Mouse (Mus musculus) brain, embryonic 14.5 days (tissue): ENCODE measurements at regions not wholly inside any gene's neighbourhood (a gene's known extent, or its start where the extent isn't known, plus 50 kb on each side); places are given as distances from the start of the nearest gene placed in this dataset.
"Not testable (repeated sequence)": the region's sequence is repeated elsewhere in the genome, so short reads cannot be mapped to it uniquely, and the experiment has no call there.

Experiments used
- DNase-seq: peaks from one replicate; pipeline ENCODE4 v3.0.0-alpha.2; 2011; ENCODE audit warnings: low read depth
- CTCF ChIP-seq: fragments of 200-500 bp; IDR thresholded peaks from 2 replicates; pipeline ENCODE4 v1.5.1; 2012; ENCODE audit warnings: inconsistent platforms, mild to moderate bottlenecking, moderate library complexity, borderline replicate concordance; ENCODE audit not compliant: insufficient read depth, insufficient read length; ENCODE audit errors: extremely low read depth
- POLR2A ChIP-seq: fragments of 200-500 bp; IDR thresholded peaks from 2 replicates; pipeline ENCODE4 v1.6.1; 2012; ENCODE audit warnings: mild to moderate bottlenecking, inconsistent platforms, borderline replicate concordance; ENCODE audit not compliant: poor library complexity, insufficient read depth, insufficient read length, severe bottlenecking; ENCODE audit errors: extremely low read depth

DNA sequence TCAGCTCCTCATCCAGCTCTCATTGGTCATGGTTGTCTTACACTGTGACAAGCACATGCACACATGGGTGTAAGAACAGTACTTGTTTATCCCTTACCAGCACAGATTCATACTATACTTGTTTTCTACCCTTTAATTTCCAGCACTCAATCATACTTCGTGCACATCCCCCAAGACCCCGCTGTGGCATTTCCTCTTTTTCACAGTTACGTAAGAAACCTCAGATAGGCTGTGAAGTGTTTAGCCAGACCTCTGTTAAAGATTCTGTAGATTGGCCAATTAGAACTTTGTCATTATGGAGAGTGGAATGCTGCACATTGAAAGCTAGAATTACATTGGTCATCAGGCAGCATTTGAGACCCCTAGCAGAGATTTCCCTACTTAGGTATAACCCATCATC, 305.9 kb upstream of the Kdm8 start:
- no peak for TF ChIP-seq CTCF
- TF ChIP-seq POLR2A: no peak
- no peak for DNase-seq

DNA sequence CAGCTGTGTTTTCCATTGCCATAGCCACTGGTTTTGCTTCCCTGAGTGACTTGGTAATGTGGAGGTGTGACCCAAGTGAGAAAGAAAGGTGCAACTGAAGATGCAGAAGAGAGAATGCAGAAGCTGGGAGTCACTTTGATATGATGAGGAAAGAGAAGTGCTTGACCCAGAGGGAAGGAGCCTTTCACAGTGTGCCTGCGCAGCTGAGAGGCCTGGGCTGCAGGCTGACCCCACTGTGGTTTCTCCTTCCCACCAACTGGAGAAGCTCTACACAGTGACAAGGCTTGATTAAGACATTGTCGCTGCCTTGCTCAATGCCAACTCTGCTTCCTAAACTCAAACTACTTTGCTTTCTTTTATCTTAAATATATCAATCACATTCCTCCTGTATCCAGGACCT, 305.3 kb upstream of the Kdm8 start:
- no peak for TF ChIP-seq CTCF
- no peak for TF ChIP-seq POLR2A
- DNase-seq: no peak

DNA sequence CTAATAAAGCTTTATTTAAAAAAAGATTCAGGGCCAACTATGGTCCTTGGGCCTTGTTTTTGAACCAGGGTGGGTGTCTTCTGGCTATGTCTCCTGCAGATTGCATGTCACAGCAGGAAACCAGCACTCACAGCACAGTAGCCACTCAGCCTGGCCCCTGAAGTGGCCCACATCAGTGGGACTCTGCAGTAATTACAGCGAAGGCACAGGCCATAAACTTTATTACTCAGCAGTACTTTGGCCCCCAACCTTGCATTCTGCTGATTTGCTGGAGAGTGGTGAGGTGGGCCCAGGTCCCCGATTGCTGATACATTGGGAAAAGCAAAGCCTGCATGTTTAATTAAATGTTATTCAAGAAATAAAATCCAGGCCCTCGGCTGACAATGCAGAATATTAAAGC, 303.6 kb upstream of the Kdm8 start:
- TF ChIP-seq CTCF: no peak
- TF ChIP-seq POLR2A: no peak
- no peak for DNase-seq

DNA sequence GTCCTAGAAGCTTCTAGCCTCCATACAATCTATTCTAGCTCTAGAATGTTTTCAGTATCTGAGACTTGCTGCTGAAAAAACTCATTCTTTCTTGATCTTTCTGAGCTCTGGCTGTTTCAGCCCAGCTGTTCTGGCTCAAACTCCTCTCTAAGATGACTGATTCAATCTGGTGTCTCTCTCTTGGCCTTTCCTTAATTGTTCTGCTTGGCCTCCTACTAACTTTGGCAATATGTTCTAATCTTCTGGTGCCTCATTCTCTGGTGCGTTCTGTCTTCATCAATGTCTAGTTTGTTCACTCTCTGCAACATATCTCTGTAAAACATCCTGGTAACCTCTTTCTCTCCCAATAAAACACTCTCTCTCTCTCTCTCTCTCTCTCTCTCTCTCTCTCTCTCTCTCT, 302.6 kb upstream of the Kdm8 start:
- DNase-seq: no peak
- TF ChIP-seq POLR2A (no peak), CTCF (no peak)

DNA sequence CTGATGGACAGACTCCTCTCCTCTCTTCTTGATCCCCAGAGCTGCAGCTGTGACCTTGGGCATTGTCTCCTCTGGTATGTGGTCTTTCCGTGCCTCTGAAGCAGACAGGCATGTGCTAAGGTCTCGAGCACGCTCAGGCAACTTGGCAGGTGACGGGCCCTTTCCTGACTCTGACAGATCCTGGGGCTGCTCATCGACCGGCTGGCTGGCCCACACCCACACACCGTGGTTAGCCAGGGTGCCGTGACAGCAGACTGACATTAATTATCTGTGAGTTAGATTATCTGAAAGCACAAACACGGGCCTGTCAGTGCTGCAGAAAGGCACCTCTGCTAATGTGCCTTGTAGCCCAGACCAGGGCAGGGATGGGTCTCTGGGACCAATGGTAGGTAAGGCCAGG, 298.5 kb upstream of the Kdm8 start:
- TF ChIP-seq POLR2A (no peak), CTCF (no peak)
- peak; percentile 7 for DNase-seq

DNA sequence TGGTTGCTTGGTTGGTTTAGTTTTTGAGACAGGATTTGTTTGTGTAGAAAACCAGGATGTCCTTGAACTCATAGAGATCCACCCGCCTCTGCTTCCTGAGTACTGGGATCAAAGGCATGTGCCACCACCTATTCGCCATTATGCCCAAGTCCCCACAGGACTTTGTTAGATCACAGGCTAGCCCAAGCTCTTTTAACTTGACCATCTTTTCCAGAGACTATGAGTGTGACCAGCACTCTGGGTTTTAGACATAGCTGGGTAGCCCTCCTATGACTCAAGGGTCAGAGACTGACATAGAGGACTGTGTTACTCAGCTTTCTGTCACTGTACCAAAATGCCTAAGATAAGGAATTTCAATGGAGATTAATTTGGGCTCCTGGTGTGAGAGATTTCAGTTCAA, 295.3 kb upstream of the Kdm8 start:
- no peak for DNase-seq

DNA sequence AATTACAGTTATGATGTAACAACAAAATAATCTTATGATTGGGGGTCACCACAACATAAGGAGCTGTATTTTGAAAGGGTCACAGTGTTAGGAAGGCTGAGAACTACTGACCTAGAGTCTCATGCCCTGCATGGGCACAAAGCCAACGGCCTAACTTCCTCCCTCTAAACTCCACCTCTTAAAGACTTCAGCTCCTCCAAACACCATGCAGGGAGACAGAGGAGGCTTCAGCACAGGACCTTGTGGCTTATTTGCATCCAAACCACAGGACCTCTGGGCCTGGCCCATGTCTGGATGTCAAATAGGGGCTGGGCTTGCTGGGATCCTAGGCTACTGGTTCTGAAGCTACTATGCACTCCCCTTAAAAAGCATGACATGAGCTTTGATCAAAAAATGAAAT, 294.7 kb upstream of the Kdm8 start:
- TF ChIP-seq CTCF: no peak
- no peak for TF ChIP-seq POLR2A

More for the DNA sequence above, 295.3 kb upstream of the Kdm8 start:
- TF ChIP-seq CTCF (no peak), POLR2A (no peak)

DNA sequence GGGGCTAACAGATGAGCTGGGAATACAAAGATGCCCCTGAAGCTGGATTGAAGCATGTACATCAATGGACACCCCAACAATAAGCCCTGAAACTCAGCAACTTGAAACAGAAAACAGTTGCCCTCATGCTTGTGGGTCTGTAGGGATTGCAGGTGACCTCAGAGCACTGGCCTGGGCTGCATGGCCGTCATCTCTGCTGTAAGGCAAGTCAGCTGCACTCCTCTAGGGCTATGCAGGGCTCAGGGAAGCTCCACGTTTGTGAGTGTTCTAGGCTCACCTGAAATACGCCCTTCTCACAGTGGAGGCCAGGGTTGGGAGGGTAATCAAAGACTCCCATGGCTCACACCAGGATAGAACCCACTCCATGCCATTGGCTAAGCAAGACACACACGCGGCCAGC, 292.2 kb upstream of the Kdm8 start:
- no peak for DNase-seq
- TF ChIP-seq CTCF: no peak
- no peak for TF ChIP-seq POLR2A

More for the DNA sequence above, 294.7 kb upstream of the Kdm8 start:
- DNase-seq: no peak

DNA sequence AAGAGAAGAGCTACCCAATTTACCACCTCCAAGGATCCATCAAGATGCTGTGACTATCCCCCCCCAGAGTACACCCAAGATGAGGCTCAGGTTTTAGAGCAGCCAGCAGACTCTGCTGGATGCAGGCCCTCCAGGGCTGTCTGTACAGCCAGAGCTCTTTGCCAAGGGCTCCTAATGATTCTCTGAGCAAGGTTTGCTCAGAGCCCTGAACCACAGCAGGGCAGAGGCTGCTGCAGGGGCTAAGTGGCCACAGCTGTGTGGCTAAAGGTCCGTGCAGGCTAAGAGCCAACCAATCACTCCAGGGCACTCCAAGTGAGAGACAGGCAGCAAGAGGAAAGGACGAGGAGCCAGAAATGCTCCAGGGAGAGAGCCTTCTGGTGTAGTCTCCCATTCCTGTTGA, 289.2 kb upstream of the Kdm8 start:
- DNase-seq: peak; percentile 15
- TF ChIP-seq CTCF (no peak), POLR2A (no peak)

DNA sequence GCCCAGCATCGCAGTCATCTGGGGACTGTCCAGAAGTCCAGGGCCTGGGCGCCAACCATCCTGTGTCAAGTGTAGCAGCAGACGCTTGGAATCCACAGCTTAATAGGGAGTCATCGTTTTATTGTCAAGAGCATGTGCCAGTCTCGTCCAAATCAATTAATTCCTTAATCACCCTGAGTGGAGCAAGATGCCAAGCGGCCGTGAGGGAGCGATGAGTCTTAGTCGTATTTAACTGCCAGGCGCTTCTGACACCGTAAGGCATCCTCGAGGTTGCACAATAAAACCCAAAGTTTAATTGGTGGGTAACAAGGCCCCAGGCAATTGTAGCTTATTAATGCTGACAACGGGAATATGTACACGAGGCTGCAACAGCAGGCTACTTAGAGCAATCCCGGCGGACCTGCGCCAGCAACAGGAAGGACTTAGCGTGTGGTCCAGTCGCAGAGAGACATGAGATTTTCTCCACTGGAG, 277.6 kb upstream of the Kdm8 start:
- peak; percentile 86 for DNase-seq
- TF ChIP-seq POLR2A (no peak), CTCF (no peak)

DNA sequence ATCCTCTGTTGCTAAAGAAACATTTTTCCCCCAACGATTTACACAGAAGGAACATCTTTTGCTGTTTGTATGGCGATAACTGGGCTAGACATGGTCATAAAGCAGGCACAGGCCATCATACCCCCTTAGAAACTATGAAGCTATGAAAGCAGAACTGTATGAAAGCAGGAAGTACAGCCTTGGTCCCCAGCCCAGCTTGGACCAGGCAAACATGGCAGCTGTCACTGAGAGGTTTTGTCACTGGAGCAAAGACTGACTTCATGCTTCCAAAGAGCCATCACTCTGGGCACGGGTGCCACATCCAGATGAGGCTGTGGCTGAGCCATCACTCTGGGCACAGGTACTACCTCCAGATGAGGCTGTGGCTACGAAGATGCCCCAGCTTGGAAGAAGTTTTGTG, 276.8 kb upstream of the Kdm8 start:
- TF ChIP-seq POLR2A (no peak), CTCF (no peak)
- no peak for DNase-seq

DNA sequence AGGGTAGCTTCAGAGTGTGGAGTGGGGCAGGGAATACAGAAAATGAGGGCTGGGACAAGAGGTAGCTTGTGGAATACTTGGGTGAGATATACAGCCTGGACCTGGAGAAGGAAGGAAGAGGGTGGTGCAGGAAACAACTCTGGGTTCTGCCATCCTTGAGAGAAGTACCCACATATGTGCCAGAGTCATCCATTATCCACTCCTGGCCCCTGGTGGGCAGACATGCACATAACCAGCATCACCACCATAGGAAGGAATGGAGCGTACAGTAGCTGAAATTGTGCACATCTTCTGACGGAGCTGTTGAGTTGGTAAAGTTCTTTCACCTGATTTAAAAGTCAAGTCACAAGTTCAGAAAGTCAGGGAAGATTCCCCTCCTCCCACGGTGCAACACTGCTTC, 262.9 kb upstream of the Kdm8 start:
- DNase-seq: peak; percentile 81
- TF ChIP-seq CTCF: peak; percentile 67; the same call in 1 of the 2 replicates
- no peak for TF ChIP-seq POLR2A

DNA sequence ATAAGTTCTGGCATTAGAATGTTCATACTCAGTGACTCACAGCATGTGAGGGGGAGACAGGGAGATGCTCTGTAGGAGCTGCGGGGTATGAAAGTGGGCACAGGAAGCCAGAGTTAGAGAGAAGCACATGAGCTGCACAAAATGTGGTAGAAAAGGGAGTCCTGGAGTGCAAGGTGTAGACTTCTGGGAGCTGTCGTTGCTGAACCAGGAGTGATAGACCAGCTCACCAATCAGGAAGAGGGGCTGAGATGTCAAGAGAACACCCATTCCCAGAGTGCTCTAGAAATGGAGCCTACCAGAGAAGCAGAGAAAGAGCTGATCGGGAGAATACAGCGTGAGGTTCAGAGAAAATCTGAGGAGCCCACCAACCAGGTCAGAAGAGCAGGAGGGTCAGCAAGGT, 262.2 kb upstream of the Kdm8 start:
- TF ChIP-seq CTCF (no peak), POLR2A (no peak)
- no peak for DNase-seq

DNA sequence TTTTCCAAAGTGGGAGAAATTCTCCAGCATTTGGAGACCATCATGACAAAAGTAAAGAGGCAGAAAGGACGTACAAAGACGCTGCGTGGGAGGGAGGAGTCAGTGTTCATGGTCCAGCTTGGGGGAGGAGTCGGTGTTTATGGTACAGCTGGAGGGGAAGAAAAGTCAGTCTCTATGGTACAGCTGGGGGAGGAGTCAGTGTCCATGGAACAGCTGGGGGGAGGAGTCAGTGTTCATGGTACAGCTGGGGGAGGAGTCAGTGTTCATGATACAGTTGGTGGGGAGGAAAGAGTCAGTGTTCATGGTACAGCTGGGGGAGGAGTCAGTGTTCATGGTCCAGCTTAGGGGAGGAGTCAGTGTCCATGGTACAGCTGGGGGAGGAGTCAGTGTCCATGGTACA, 261.5 kb upstream of the Kdm8 start:
- DNase-seq: not testable (repeated sequence)

DNA sequence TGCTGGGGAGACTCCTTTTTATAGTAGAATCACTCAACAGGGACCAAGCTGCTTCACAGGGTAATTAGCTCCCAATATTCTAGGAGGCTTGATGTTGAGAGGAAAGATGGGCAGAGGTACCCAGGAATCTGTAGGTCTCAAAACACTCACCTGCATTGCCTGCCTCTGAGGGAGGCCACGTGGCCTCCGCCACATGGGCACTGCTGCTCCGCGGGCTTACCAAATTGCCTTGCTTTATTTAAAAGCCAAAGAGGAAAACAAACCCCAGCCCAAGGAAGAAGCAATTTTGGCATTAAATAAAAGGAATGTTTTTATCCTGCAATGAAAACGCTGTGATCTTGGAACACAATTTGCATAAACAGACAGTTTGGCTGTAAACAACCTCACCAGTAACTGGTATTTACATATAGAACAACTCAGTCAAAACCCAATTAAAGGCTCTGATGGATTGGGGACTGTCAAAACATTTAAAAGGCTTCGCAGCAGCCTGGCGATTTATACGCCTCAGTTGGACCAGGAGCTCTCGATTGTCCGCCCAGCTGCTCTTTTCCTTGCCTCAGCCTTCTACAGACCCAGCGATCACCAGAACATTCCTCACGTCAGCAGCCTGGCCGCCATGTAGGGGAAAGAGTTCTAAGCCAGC, 259.3 kb upstream of the Kdm8 start:
- peak; percentile 89 for DNase-seq
- TF ChIP-seq POLR2A: no peak
- TF ChIP-seq CTCF: no peak

DNA sequence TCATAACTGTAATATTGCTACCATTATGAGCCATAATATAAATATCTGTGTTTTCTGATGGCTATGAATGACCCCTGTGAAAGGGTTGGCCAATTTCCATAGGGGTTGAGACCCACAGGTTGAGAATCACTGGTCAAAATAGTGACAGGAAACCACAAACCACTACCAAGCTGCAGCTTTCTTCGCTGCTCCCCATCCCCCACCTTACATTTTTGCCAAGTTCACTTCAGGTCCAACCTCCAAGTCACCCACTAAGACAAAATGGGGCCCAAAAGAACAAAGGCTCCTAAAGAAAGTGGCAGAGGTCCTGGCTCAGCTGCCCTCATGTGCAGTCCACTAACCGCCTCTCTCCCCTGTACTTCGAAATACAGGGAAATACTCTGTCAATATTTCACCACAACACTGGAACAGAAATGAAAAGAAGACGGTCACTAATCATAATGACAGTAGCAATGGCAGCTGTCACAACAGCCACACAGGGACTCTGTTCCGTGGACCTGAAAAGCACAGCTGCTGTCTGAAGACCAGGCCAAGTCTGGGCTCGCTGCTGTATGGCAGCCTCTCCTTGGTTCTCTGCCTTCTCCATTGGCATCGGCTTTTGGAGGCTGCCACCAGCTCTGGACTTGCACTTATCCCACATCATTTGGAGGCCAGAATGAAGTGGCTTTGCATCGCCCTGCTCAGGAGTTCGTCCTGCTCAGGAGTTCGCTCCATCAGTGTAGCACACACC, 257.3 kb upstream of the Kdm8 start:
- TF ChIP-seq CTCF (no peak), POLR2A (no peak)
- peak; percentile 21 for DNase-seq
